Mouse (Mus musculus) T-helper 1 cell (primary cell): ENCODE measurements around the gene Col4a2.

Experiments
- in situ Hi-C: fragments of 300-600 bp; cut with MboI, MseI; formaldehyde crosslinking; loops from one replicate; pipeline ENCODE4 v1.15.1; 2025; ENCODE audit warnings: high pct_unique_total_duplicates

Col4a2 gene

GRCm38 (mm10) chr8:11411504-11412124, 99.0 kb downstream of the Col4a2 start:
- in situ Hi-C loops = no loop called here

GRCm38 (mm10) chr8:11412450-11412849, 99.8 kb downstream of the Col4a2 start:
- in situ Hi-C loops = no loop called here

- in situ Hi-C loops = no loop called here
Measured at GRCm38 (mm10) chr8:11414304-11414703, 101.7 kb downstream of the Col4a2 start.

GRCm38 (mm10) chr8:11415089-11415488, 102.5 kb downstream of the Col4a2 start:
- in situ Hi-C loops = no loop called here

GRCm38 (mm10) chr8:11417762-11418161, 105.2 kb downstream of the Col4a2 start:
- in situ Hi-C loops = no loop called here

- in situ Hi-C loops = no loop called here
Measured at GRCm38 (mm10) chr8:11419232-11419631, 106.6 kb downstream of the Col4a2 start.

- in situ Hi-C loops = no loop called here
Measured at GRCm38 (mm10) chr8:11419645-11420044, 107.0 kb downstream of the Col4a2 start.

GRCm38 (mm10) chr8:11421105-11421504, 108.5 kb downstream of the Col4a2 start:
- in situ Hi-C loops = no loop called here

GRCm38 (mm10) chr8:11421968-11422367, 109.4 kb downstream of the Col4a2 start:
- in situ Hi-C loops = no loop called here

- in situ Hi-C loops = no loop called here
Measured at GRCm38 (mm10) chr8:11423091-11423490, 110.5 kb downstream of the Col4a2 start.

- in situ Hi-C loops = loop anchor here (5.0 kb wide), 1 partner anchor 57 kb away; no protein-coding TSS in a partner anchor
Measured at GRCm38 (mm10) chr8:11430688-11431087, 118.1 kb downstream of the Col4a2 start.

GRCm38 (mm10) chr8:11437862-11438261, 125.3 kb downstream of the Col4a2 start:
- in situ Hi-C loops = no loop called here

- in situ Hi-C loops = no loop called here
Measured at GRCm38 (mm10) chr8:11441291-11441690, 128.7 kb downstream of the Col4a2 start.

- in situ Hi-C loops = no loop called here
Measured at GRCm38 (mm10) chr8:11443611-11444010, 131.0 kb downstream of the Col4a2 start.

GRCm38 (mm10) chr8:11444216-11444615, 131.6 kb downstream of the Col4a2 start:
- in situ Hi-C loops = no loop called here

GRCm38 (mm10) chr8:11445790-11446189, 133.2 kb downstream of the Col4a2 start:
- in situ Hi-C loops = no loop called here

- in situ Hi-C loops = no loop called here
Measured at GRCm38 (mm10) chr8:11447910-11448570, 135.4 kb downstream of the Col4a2 start.

- in situ Hi-C loops = no loop called here
Measured at GRCm38 (mm10) chr8:11450184-11451113, 137.8 kb downstream of the Col4a2 start.

GRCm38 (mm10) chr8:11452152-11452551, 139.5 kb downstream of the Col4a2 start:
- in situ Hi-C loops = no loop called here

GRCm38 (mm10) chr8:11452559-11452958, 140.0 kb downstream of the Col4a2 start:
- in situ Hi-C loops = no loop called here

- in situ Hi-C loops = no loop called here
Measured at GRCm38 (mm10) chr8:11452974-11453373, 140.4 kb downstream of the Col4a2 start.

GRCm38 (mm10) chr8:11454228-11454627, 141.6 kb downstream of the Col4a2 start:
- in situ Hi-C loops = no loop called here
